8 mouse cellular contexts compared by ENCODE assay signal in genomic region chr11:69118765-69119164, GRCm38 (mm10). TPM values are rescaled to one million over a fixed set of nuclear protein-coding genes. Genes with fewer than 3 reads are reported as not detected.
DNase-seq lines count a peak whose midpoint lies in the region; ATAC-seq and TF ChIP-seq lines count a peak whose summit lies in the region.

No protein-coding gene starts in this region.

- peak overlapping the region; percentile 77 for H3K4me3 ChIP-seq in heart, embryonic 16.5 days (ENCODE audit: low read length)
- H3K4me3 ChIP-seq in liver, postnatal 0 days (ENCODE audit: low read depth, low read length) = peak overlapping the region; percentile 56
- H3K4me3 ChIP-seq in neural tube, embryonic 13.5 days = peak overlapping the region; percentile 84

- H3K9ac ChIP-seq in heart, embryonic 16.5 days (ENCODE audit: low read length) = peak overlapping the region; percentile 54
- H3K9ac ChIP-seq in liver, postnatal 0 days (replicated peaks) = peak overlapping the region; percentile 64; the same call in 1 of the 2 replicates
- H3K9ac ChIP-seq in neural tube, embryonic 13.5 days = peak overlapping the region; percentile 22; the same call in 1 of the 2 replicates

- ATAC-seq in erythroblast, adult 5-6 weeks (replicated peaks; ENCODE audit: low FRiP score, poor library complexity, severe bottlenecking) = peak; percentile 36
- ATAC-seq in heart, embryonic 16.5 days (replicated peaks; ENCODE audit: extremely low read depth, insufficient read depth, low FRiP score) = no peak
- ATAC-seq in liver, postnatal 0 days = peak; percentile 26
- no peak for ATAC-seq in neural tube, embryonic 13.5 days (ENCODE audit: low read depth)

- no peaks in the 10 kb centered on the region for H3K27me3 ChIP-seq in heart, embryonic 16.5 days (ENCODE audit: control insufficient read depth, insufficient read depth, low read length)
- H3K27me3 ChIP-seq in liver, postnatal 0 days (ENCODE audit: insufficient read depth, low read length) = peaks cover 20% of the 10 kb centered on the region
- H3K27me3 ChIP-seq in neural tube, embryonic 13.5 days = peaks cover 50% of the 10 kb centered on the region

- no peaks in the 10 kb centered on the region for H3K9me3 ChIP-seq in heart, embryonic 16.5 days (replicated peaks; ENCODE audit: control insufficient read depth, low read length)
- H3K9me3 ChIP-seq in liver, postnatal 0 days (ENCODE audit: low read length) = no peaks in the 10 kb centered on the region
- no peaks in the 10 kb centered on the region for H3K9me3 ChIP-seq in neural tube, embryonic 13.5 days

- peak overlapping the region; percentile 70 for H3K4me2 ChIP-seq in heart, embryonic 16.5 days (ENCODE audit: low read depth, low read length)
- peak overlapping the region; percentile 98 for H3K4me2 ChIP-seq in liver, postnatal 0 days (ENCODE audit: low read depth, low read length)
- peak overlapping the region; percentile 98 for H3K4me2 ChIP-seq in neural tube, embryonic 13.5 days

- no peaks in the 10 kb centered on the region for H3K36me3 ChIP-seq in heart, embryonic 16.5 days (ENCODE audit: control insufficient read depth, insufficient read depth)
- no peaks in the 10 kb centered on the region for H3K36me3 ChIP-seq in liver, postnatal 0 days (replicated peaks; ENCODE audit: insufficient read depth, low read length)
- H3K36me3 ChIP-seq in neural tube, embryonic 13.5 days = no peaks in the 10 kb centered on the region

- peak; percentile 93 to 94 for DNase-seq in B cell, adult 2 months
- peak; percentile 81 to 87 for DNase-seq in adrenal gland, postnatal 36 days
- DNase-seq in kidney, postnatal 25 days = peak; percentile 78 to 93
- DNase-seq in liver, postnatal 0 days = peak; percentile 91
- peak; percentile 91 for DNase-seq in testis, postnatal 10 days (ENCODE audit: low spot score)

- no peak overlapping the region; the same call in 1 of the 2 replicates for H3K27ac ChIP-seq in heart, embryonic 16.5 days (ENCODE audit: low read length)
- H3K27ac ChIP-seq in liver, postnatal 0 days (ENCODE audit: low read depth) = no peak overlapping the region
- H3K27ac ChIP-seq in neural tube, embryonic 13.5 days (replicated peaks) = no peak overlapping the region

- TF ChIP-seq EP300 in liver, postnatal 0 days (IDR thresholded peaks at IDR 0.05; ENCODE audit: low read depth) = 0 out of 2 replicates have a peak, but pooled peaks have one; percentile 17

- H3K4me1 ChIP-seq in heart, embryonic 16.5 days (ENCODE audit: control insufficient read depth, insufficient read depth, low read length) = peaks cover 27% of the 10 kb centered on the region
- H3K4me1 ChIP-seq in liver, postnatal 0 days (ENCODE audit: insufficient read depth) = peaks cover 49% of the 10 kb centered on the region
- H3K4me1 ChIP-seq in neural tube, embryonic 13.5 days (replicated peaks) = peaks cover 44% of the 10 kb centered on the region

- no peak for TF ChIP-seq CTCF in liver, postnatal 0 days (IDR thresholded peaks at IDR 0.05; ENCODE audit: low read depth)

- WGBS in heart, embryonic 16.5 days = 2% methylated on average over 15 of the region's 15 CpGs
- WGBS in liver, postnatal 0 days (ENCODE audit: insufficient replicate concordance) = 2% methylated on average over 15 of the region's 15 CpGs
- WGBS in neural tube, embryonic 13.5 days = 0% methylated on average over 15 of the region's 15 CpGs

RNA-seq across cellular contexts. Expression of gene Hes7, which starts 1.4 kb away (rescaled TPM):
- total RNA-seq in adrenal gland, postnatal 36 days (2021) = under 1 TPM; 0.17 to 0.26 TPM
- total RNA-seq in erythroblast, adult 5-6 weeks (2015; ENCODE audit: low replicate concordance) = not detected in 2 replicates
- total RNA-seq in erythroblast, adult 5-6 weeks (2017; ENCODE audit: low replicate concordance) = not detected in 2 replicates
- polyA plus RNA-seq in heart, embryonic 16.5 days (2015; fragmentation: Nextera tagmentation; extraction: Ambion mirVana) = 0.50 TPM in 2 replicates
- polyA plus RNA-seq in liver, postnatal 0 days (2015; fragmentation: Nextera tagmentation; extraction: Ambion mirVana) = 0.07 and 0.15 TPM in 2 replicates
- 0.61 TPM in 1 of 2 replicates, not detected in the other for polyA plus RNA-seq in neural tube, embryonic 13.5 days (2015; fragmentation: Nextera tagmentation; extraction: Ambion mirVana)

RNA-seq across cellular contexts. Expression of gene 9130213A22Rik, which starts 3.6 kb away (rescaled TPM):
- total RNA-seq in adrenal gland, postnatal 36 days (2021) = under 1 TPM; 0.50 to 0.76 TPM
- total RNA-seq in erythroblast, adult 5-6 weeks (2015; ENCODE audit: low replicate concordance) = not detected in 2 replicates
- total RNA-seq in erythroblast, adult 5-6 weeks (2017; ENCODE audit: low replicate concordance) = not detected in 2 replicates
- polyA plus RNA-seq in heart, embryonic 16.5 days (2015; fragmentation: Nextera tagmentation; extraction: Ambion mirVana) = 0.41 and 0.72 TPM in 2 replicates
- 0.06 and 0.07 TPM in 2 replicates for polyA plus RNA-seq in liver, postnatal 0 days (2015; fragmentation: Nextera tagmentation; extraction: Ambion mirVana)
- polyA plus RNA-seq in neural tube, embryonic 13.5 days (2015; fragmentation: Nextera tagmentation; extraction: Ambion mirVana) = 0.18 and 0.32 TPM in 2 replicates

RNA-seq across cellular contexts. Expression of gene Aloxe3, which starts 6.9 kb away (rescaled TPM):
- total RNA-seq in adrenal gland, postnatal 36 days (2021) = 1 to 10 TPM in 1 of 2 experiments, under 1 TPM in 1; 0.63 to 1.1 TPM
- not detected in 2 replicates for total RNA-seq in erythroblast, adult 5-6 weeks (2015; ENCODE audit: low replicate concordance)
- total RNA-seq in erythroblast, adult 5-6 weeks (2017; ENCODE audit: low replicate concordance) = 0.51 TPM in 1 of 2 replicates, not detected in the other
- 0.08 and 0.26 TPM in 2 replicates for polyA plus RNA-seq in heart, embryonic 16.5 days (2015; fragmentation: Nextera tagmentation; extraction: Ambion mirVana)
- 0.14 and 0.18 TPM in 2 replicates for polyA plus RNA-seq in liver, postnatal 0 days (2015; fragmentation: Nextera tagmentation; extraction: Ambion mirVana)
- polyA plus RNA-seq in neural tube, embryonic 13.5 days (2015; fragmentation: Nextera tagmentation; extraction: Ambion mirVana) = 0.59 and 1.2 TPM in 2 replicates

RNA-seq across cellular contexts. Expression of gene Per1, which starts 23.7 kb away (rescaled TPM):
- 100 to 1,000 TPM; 112 to 153 TPM for total RNA-seq in adrenal gland, postnatal 36 days (2021)
- 2.3 and 3.1 TPM in 2 replicates for total RNA-seq in erythroblast, adult 5-6 weeks (2015; ENCODE audit: low replicate concordance)
- total RNA-seq in erythroblast, adult 5-6 weeks (2017; ENCODE audit: low replicate concordance) = 1.7 and 1.9 TPM in 2 replicates
- polyA plus RNA-seq in heart, embryonic 16.5 days (2015; fragmentation: Nextera tagmentation; extraction: Ambion mirVana) = 19.6 and 21.9 TPM in 2 replicates
- polyA plus RNA-seq in liver, postnatal 0 days (2015; fragmentation: Nextera tagmentation; extraction: Ambion mirVana) = 3.0 and 8.2 TPM in 2 replicates
- 8.0 and 8.4 TPM in 2 replicates for polyA plus RNA-seq in neural tube, embryonic 13.5 days (2015; fragmentation: Nextera tagmentation; extraction: Ambion mirVana)

RNA-seq across cellular contexts. Expression of gene Vamp2, which starts 30.5 kb away (rescaled TPM):
- total RNA-seq in adrenal gland, postnatal 36 days (2021) = 100 to 1,000 TPM; 116 to 130 TPM
- total RNA-seq in erythroblast, adult 5-6 weeks (2015; ENCODE audit: low replicate concordance) = 50.3 and 58.7 TPM in 2 replicates
- 12.4 and 17.8 TPM in 2 replicates for total RNA-seq in erythroblast, adult 5-6 weeks (2017; ENCODE audit: low replicate concordance)
- 84.1 and 91.1 TPM in 2 replicates for polyA plus RNA-seq in heart, embryonic 16.5 days (2015; fragmentation: Nextera tagmentation; extraction: Ambion mirVana)
- 13.6 and 14.2 TPM in 2 replicates for polyA plus RNA-seq in liver, postnatal 0 days (2015; fragmentation: Nextera tagmentation; extraction: Ambion mirVana)
- polyA plus RNA-seq in neural tube, embryonic 13.5 days (2015; fragmentation: Nextera tagmentation; extraction: Ambion mirVana) = 268 and 282 TPM in 2 replicates

Comparison
In these comparisons a context has a peak if more than half of its experiments do, and no peak if none do; other contexts are left out.
1. ATAC-seq: peak in erythroblast, adult 5-6 weeks (single experiment) and liver, postnatal 0 days (single experiment); none in heart, embryonic 16.5 days (single experiment) and neural tube, embryonic 13.5 days (single experiment).
2. Peak in every context shown above with its lines, with median percentiles within 50 percentile points of each other: DNase-seq, H3K4me2 ChIP-seq, H3K4me3 ChIP-seq and H3K9ac ChIP-seq.